ENCODE assay signal across 10 mouse cellular contexts in the genomic region with DNA sequence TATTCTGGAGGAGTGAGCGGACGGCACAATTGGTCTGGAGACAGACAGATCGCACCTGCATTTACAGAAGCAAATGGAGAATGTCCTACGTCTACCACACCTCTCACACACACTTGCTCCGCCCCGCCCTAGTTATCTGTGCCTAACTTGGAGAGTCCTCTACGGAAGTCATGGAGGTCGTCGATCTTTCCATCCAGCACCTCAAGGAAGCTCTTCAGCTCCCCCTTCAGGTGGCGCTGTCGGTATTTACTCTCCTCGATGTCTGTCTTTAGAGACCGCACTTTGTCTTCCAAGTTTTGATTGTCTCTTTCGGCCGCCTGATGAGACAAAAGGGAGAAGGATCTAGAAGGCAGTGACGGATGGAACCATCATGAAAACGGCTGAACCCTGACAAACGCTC. TPM values are rescaled to one million over a fixed set of nuclear protein-coding genes. Genes with fewer than 3 reads are reported as not detected.
DNase-seq lines count a peak whose midpoint lies in the region; ATAC-seq lines count a peak whose summit lies in the region.
"Had no signal": no experiment of that assay in that cellular context is flagged by ENCODE, and none has a peak within 500 bp of the region (broad histone marks: within the 10 kb centered on the region; RNA-seq: fewer than 3 reads in every experiment).

No protein-coding gene starts in this region.

- 0 out of 2 replicates have a peak, but pooled peaks cover 3% of the 10 kb centered on the region for H3K36me3 ChIP-seq in forebrain, embryonic 14.5 days (ENCODE audit: control insufficient read depth, insufficient read depth, low read length)
- no peaks in the 10 kb centered on the region for H3K36me3 ChIP-seq in forebrain, embryonic 15.5 days
- H3K36me3 ChIP-seq in midbrain, embryonic 11.5 days (ENCODE audit: control insufficient read depth, insufficient read depth, low read length), result no peaks in the 10 kb centered on the region
- no peaks in the 10 kb centered on the region; the same call in 1 of the 2 replicates for H3K36me3 ChIP-seq in midbrain, embryonic 16.5 days (ENCODE audit: control insufficient read depth, insufficient read depth, low read length)
- no peaks in the 10 kb centered on the region for H3K36me3 ChIP-seq in embryonic facial prominence, embryonic 10.5 days (replicated peaks)
- H3K36me3 ChIP-seq: neural tube, embryonic 12.5 days had no signal

- 61% methylated on average over 18 of the region's 18 CpGs for WGBS in forebrain, embryonic 14.5 days
- WGBS in forebrain, embryonic 15.5 days, result 67% methylated on average over 18 of the region's 18 CpGs
- WGBS in midbrain, embryonic 11.5 days, result 63% methylated on average over 18 of the region's 18 CpGs
- 62% methylated on average over 18 of the region's 18 CpGs for WGBS in midbrain, embryonic 16.5 days
- WGBS in embryonic facial prominence, embryonic 10.5 days, result 66% methylated on average over 18 of the region's 18 CpGs

- no peaks in the 10 kb centered on the region for H3K27me3 ChIP-seq in forebrain, embryonic 14.5 days (replicated peaks; ENCODE audit: control insufficient read depth, insufficient read depth, low read length)
- H3K27me3 ChIP-seq in forebrain, embryonic 15.5 days, result no peaks in the 10 kb centered on the region
- no peaks in the 10 kb centered on the region for H3K27me3 ChIP-seq in midbrain, embryonic 11.5 days (ENCODE audit: control insufficient read depth, insufficient read depth, low read length)
- H3K27me3 ChIP-seq in midbrain, embryonic 16.5 days (ENCODE audit: control insufficient read depth, insufficient read depth, low read depth, low read length), result no peaks in the 10 kb centered on the region
- no peaks in the 10 kb centered on the region for H3K27me3 ChIP-seq in embryonic facial prominence, embryonic 10.5 days (replicated peaks; ENCODE audit: low read depth, poor library complexity, severe bottlenecking)
- H3K27me3 ChIP-seq: neural tube, embryonic 12.5 days; Patski had no signal

- no peak overlapping the region for H3K4me2 ChIP-seq in forebrain, embryonic 14.5 days (ENCODE audit: low read length)
- H3K4me2 ChIP-seq in forebrain, embryonic 15.5 days (replicated peaks), result no peak overlapping the region
- H3K4me2 ChIP-seq in midbrain, embryonic 11.5 days, result no peak overlapping the region
- H3K4me2 ChIP-seq in midbrain, embryonic 16.5 days (ENCODE audit: low read length), result no peak overlapping the region
- H3K4me2 ChIP-seq: neural tube, embryonic 12.5 days had no signal

- H3K4me1 ChIP-seq in forebrain, embryonic 14.5 days (ENCODE audit: control insufficient read depth, insufficient read depth, low read length), result no peaks in the 10 kb centered on the region
- H3K4me1 ChIP-seq in forebrain, embryonic 15.5 days, result no peaks in the 10 kb centered on the region
- no peaks in the 10 kb centered on the region for H3K4me1 ChIP-seq in midbrain, embryonic 11.5 days (ENCODE audit: control insufficient read depth, insufficient read depth, low read length)
- no peaks in the 10 kb centered on the region for H3K4me1 ChIP-seq in midbrain, embryonic 16.5 days (ENCODE audit: control insufficient read depth, insufficient read depth, low read length)
- no peaks in the 10 kb centered on the region for H3K4me1 ChIP-seq in embryonic facial prominence, embryonic 10.5 days
- H3K4me1 ChIP-seq: neural tube, embryonic 12.5 days had no signal

- no peak overlapping the region for H3K27ac ChIP-seq in forebrain, embryonic 14.5 days (ENCODE audit: low read depth, low read length)
- H3K27ac ChIP-seq in forebrain, embryonic 15.5 days (replicated peaks), result no peak overlapping the region
- no peak overlapping the region for H3K27ac ChIP-seq in midbrain, embryonic 11.5 days (ENCODE audit: low read depth, low read length)
- no peak overlapping the region for H3K27ac ChIP-seq in midbrain, embryonic 16.5 days (ENCODE audit: low read length)
- no peak overlapping the region for H3K27ac ChIP-seq in embryonic facial prominence, embryonic 10.5 days (replicated peaks)
- H3K27ac ChIP-seq: neural tube, embryonic 12.5 days had no signal

- no peaks in the 10 kb centered on the region for H3K9me3 ChIP-seq in forebrain, embryonic 14.5 days (replicated peaks; ENCODE audit: control insufficient read depth, low read length)
- H3K9me3 ChIP-seq in forebrain, embryonic 15.5 days, result no peaks in the 10 kb centered on the region
- no peaks in the 10 kb centered on the region for H3K9me3 ChIP-seq in midbrain, embryonic 11.5 days (ENCODE audit: control insufficient read depth, low read length)
- no peaks in the 10 kb centered on the region for H3K9me3 ChIP-seq in midbrain, embryonic 16.5 days (replicated peaks; ENCODE audit: control insufficient read depth, low read length, poor library complexity, severe bottlenecking)
- no peaks in the 10 kb centered on the region for H3K9me3 ChIP-seq in embryonic facial prominence, embryonic 10.5 days
- H3K9me3 ChIP-seq: neural tube, embryonic 12.5 days had no signal

- no peak overlapping the region for H3K4me3 ChIP-seq in forebrain, embryonic 14.5 days (ENCODE audit: low read depth, low read length)
- no peak overlapping the region for H3K4me3 ChIP-seq in forebrain, embryonic 15.5 days
- no peak overlapping the region for H3K4me3 ChIP-seq in midbrain, embryonic 11.5 days (ENCODE audit: low read depth, low read length)
- no peak overlapping the region for H3K4me3 ChIP-seq in midbrain, embryonic 16.5 days (ENCODE audit: low read depth, low read length)
- no peak overlapping the region for H3K4me3 ChIP-seq in embryonic facial prominence, embryonic 10.5 days
- H3K4me3 ChIP-seq: neural tube, embryonic 12.5 days had no signal

- ATAC-seq in forebrain, embryonic 14.5 days, result no peak
- ATAC-seq in forebrain, embryonic 15.5 days (replicated peaks), result no peak
- ATAC-seq in midbrain, embryonic 11.5 days (ENCODE audit: low FRiP score), result no peak
- ATAC-seq in midbrain, embryonic 16.5 days, result no peak
- ATAC-seq: Patski had no signal

- peak; percentile 23 for DNase-seq in forebrain, embryonic 14.5 days (ENCODE audit: low spot score)
- peak; percentile 81 for DNase-seq in midbrain, embryonic 11.5 days (ENCODE audit: low spot score, missing footprints)
- DNase-seq in embryonic facial prominence, embryonic 10.5 days (ENCODE audit: low spot score), result peak; percentile 19
- peak; percentile 26 for DNase-seq in mesoderm, embryonic 11.5 days (ENCODE audit: low read depth, low spot score)
- no peak for DNase-seq in MN1 (ENCODE audit: low spot score)
- no peak for DNase-seq in kidney, adult 18-20 months

- no peak overlapping the region for H3K9ac ChIP-seq in forebrain, embryonic 14.5 days (ENCODE audit: low read length)
- H3K9ac ChIP-seq in forebrain, embryonic 15.5 days (replicated peaks), result no peak overlapping the region
- no peak overlapping the region for H3K9ac ChIP-seq in midbrain, embryonic 11.5 days (ENCODE audit: low read length)
- no peak overlapping the region for H3K9ac ChIP-seq in midbrain, embryonic 16.5 days (ENCODE audit: low read depth, low read length)
- H3K9ac ChIP-seq: neural tube, embryonic 12.5 days had no signal

RNA-seq across cellular contexts. Expression of a gene that starts 39.1 kb away (rescaled TPM):
- 4.7 and 5.8 TPM in 2 replicates for polyA plus RNA-seq in forebrain, embryonic 14.5 days (2014; fragmentation: Nextera tagmentation; extraction: Ambion mirVana)
- polyA plus RNA-seq in forebrain, embryonic 15.5 days (2015; fragmentation: Nextera tagmentation; extraction: Ambion mirVana), result 5.7 and 7.6 TPM in 2 replicates
- 4.2 and 5.7 TPM in 2 replicates for polyA plus RNA-seq in midbrain, embryonic 11.5 days (2014; fragmentation: Nextera tagmentation; extraction: Ambion mirVana)
- polyA plus RNA-seq in midbrain, embryonic 16.5 days (2015; fragmentation: Nextera tagmentation; extraction: Ambion mirVana), result 4.3 TPM in 2 replicates
- 2.4 and 3.4 TPM in 2 replicates for polyA plus RNA-seq in embryonic facial prominence, embryonic 10.5 days (2016; fragmentation: Nextera tagmentation; extraction: Ambion mirVana)

RNA-seq across cellular contexts. Expression of a gene that starts 43.4 kb away (rescaled TPM):
- polyA plus RNA-seq in forebrain, embryonic 14.5 days (2014; fragmentation: Nextera tagmentation; extraction: Ambion mirVana), result 0.09 and 0.23 TPM in 2 replicates
- polyA plus RNA-seq in forebrain, embryonic 15.5 days (2015; fragmentation: Nextera tagmentation; extraction: Ambion mirVana), result 0.31 and 0.34 TPM in 2 replicates
- polyA plus RNA-seq in midbrain, embryonic 11.5 days (2014; fragmentation: Nextera tagmentation; extraction: Ambion mirVana), result 0.08 and 0.22 TPM in 2 replicates
- polyA plus RNA-seq in midbrain, embryonic 16.5 days (2015; fragmentation: Nextera tagmentation; extraction: Ambion mirVana), result 0.19 and 0.25 TPM in 2 replicates
- polyA plus RNA-seq in embryonic facial prominence, embryonic 10.5 days (2016; fragmentation: Nextera tagmentation; extraction: Ambion mirVana), result 0.04 TPM in 1 of 2 replicates, not detected in the other
- polyA plus RNA-seq: Patski had no signal

Comparison
In these comparisons a context has a peak if more than half of its experiments do, and no peak if none do; other contexts are left out.
1. DNase-seq: peak in forebrain, embryonic 14.5 days (single experiment), midbrain, embryonic 11.5 days (single experiment), embryonic facial prominence, embryonic 10.5 days (single experiment) and mesoderm, embryonic 11.5 days (single experiment); none in MN1 (single experiment) and kidney, adult 18-20 months (single experiment).